Mouse (Mus musculus) MEL (cell line): ENCODE data around the gene Pik3r1. TPM values are rescaled to one million over a fixed set of nuclear protein-coding genes. Genes with fewer than 3 reads are reported as not detected.

Source experiments
- DNase-seq: peaks from one replicate; pipeline ENCODE4 v3.0.0; 2011; ENCODE audit warnings: low read depth, low spot score
- H3K27ac ChIP-seq: 2 replicates; pipeline ENCODE4 v1.5.1; 2012; ENCODE audit warnings: low read depth, mild to moderate bottlenecking, control low read depth, low read length, moderate library complexity; ENCODE audit not compliant: control insufficient read depth
- H3K27me3 ChIP-seq, 2 experiments: fragments of 150-350 bp in 1 of 2; sonication (generic) in 1 of 2; 2 replicates each; pipeline ENCODE4 v1.6.1; 2012; ENCODE audit warnings: low read length in 2 of 2, mild to moderate bottlenecking in 2 of 2, improper control_type of control experiment in 1 of 2, moderate library complexity in 1 of 2; ENCODE audit not compliant: insufficient read depth in 2 of 2, control insufficient read depth in 1 of 2
- H3K36me3 ChIP-seq, 2 experiments: 2 replicates each; pipeline ENCODE4 v1.6.1; 2012 to 2014; ENCODE audit warnings: low read length in 2 of 2, improper control_type of control experiment in 1 of 2, inconsistent platforms in 1 of 2, mild to moderate bottlenecking in 1 of 2; ENCODE audit not compliant: insufficient read depth in 2 of 2, control insufficient read depth in 1 of 2
- H3K4me1 ChIP-seq, 2 experiments: fragments of 150-350 bp in 1 of 2; sonication (generic) in 1 of 2; 2 replicates each; pipeline ENCODE4 v1.6.1; 2012; ENCODE audit warnings: low read length in 2 of 2, improper control_type of control experiment in 1 of 2, mild to moderate bottlenecking in 1 of 2; ENCODE audit not compliant: insufficient read depth in 2 of 2, control insufficient read depth in 1 of 2
- H3K4me3 ChIP-seq, 2 experiments: fragments of 150-350 bp in 1 of 2; sonication (generic) in 1 of 2; 2 replicates each; pipeline ENCODE4 v1.5.1; 2012; ENCODE audit warnings: low read depth in 2 of 2, low read length in 2 of 2, mild to moderate bottlenecking in 2 of 2, moderate library complexity in 2 of 2, control low read depth in 1 of 2, improper control_type of control experiment in 1 of 2; ENCODE audit not compliant: control insufficient read depth in 1 of 2, insufficient read depth in 1 of 2
- H3K79me2 ChIP-seq: 2 replicates; pipeline ENCODE4 v1.6.1; 2012; ENCODE audit warnings: mild to moderate bottlenecking, low read length, moderate library complexity; ENCODE audit not compliant: control insufficient read depth, poor library complexity, insufficient read depth
- H3K9ac ChIP-seq: 2 replicates; pipeline ENCODE4 v1.6.1; 2012; ENCODE audit warnings: low read depth, mild to moderate bottlenecking, control low read depth, low read length, moderate library complexity; ENCODE audit not compliant: control insufficient read depth, poor library complexity, severe bottlenecking
- H3K9me3 ChIP-seq: fragments of 150-350 bp; sonication (generic); replicated peaks from 2 replicates; pipeline ENCODE4 v1.6.1; 2012; ENCODE audit warnings: mild to moderate bottlenecking, low read length, improper control_type of control experiment, moderate library complexity; ENCODE audit not compliant: insufficient read depth
- CHD1 ChIP-seq: IDR thresholded peaks from 2 replicates; pipeline ENCODE4 v1.6.1; 2012; ENCODE audit warnings: low read depth, mild to moderate bottlenecking, inconsistent platforms, low read length, improper control_type of control experiment
- CTCF ChIP-seq, 3 experiments: IDR thresholded peaks in 2 of 3; conservative IDR thresholded peaks in 1 of 3; 2 replicates each; pipeline ENCODE4 v1.5.1; 2011 to 2012; ENCODE audit warnings: low read length in 3 of 3, low read depth in 2 of 3, mild to moderate bottlenecking in 2 of 3, improper control_type of control experiment in 1 of 3, inconsistent platforms in 1 of 3, mixed read lengths in 1 of 3, moderate library complexity in 1 of 3; ENCODE audit not compliant: control insufficient read depth in 1 of 3, insufficient read depth in 1 of 3, poor library complexity in 1 of 3, severe bottlenecking in 1 of 3
- ELF1 ChIP-seq: IDR thresholded peaks from 2 replicates; pipeline ENCODE4 v1.6.1; 2014; ENCODE audit warnings: low read depth, mild to moderate bottlenecking, inconsistent platforms, low read length, improper control_type of control experiment, moderate library complexity
- EP300 ChIP-seq, 2 experiments: IDR thresholded peaks; 2 replicates each; pipeline ENCODE4 v1.6.1; 2011; ENCODE audit warnings: improper control_type of control experiment in 2 of 2, low read length in 2 of 2, low read depth in 1 of 2, mild to moderate bottlenecking in 1 of 2
- ETS1 ChIP-seq: IDR thresholded peaks from 2 replicates; pipeline ENCODE4 v1.6.1; 2012; ENCODE audit warnings: low read depth, mild to moderate bottlenecking, inconsistent platforms, low read length, improper control_type of control experiment, moderate library complexity
- GATA1 ChIP-seq: IDR thresholded peaks from 2 replicates; pipeline ENCODE4 v1.6.1; 2011; ENCODE audit warnings: low read depth, low read length, improper control_type of control experiment
- HCFC1 ChIP-seq: IDR thresholded peaks from 2 replicates; pipeline ENCODE4 v1.6.1; 2012; ENCODE audit warnings: low read depth, mild to moderate bottlenecking, inconsistent platforms, low read length, improper control_type of control experiment, moderate library complexity
- JUND ChIP-seq: IDR thresholded peaks from 2 replicates; pipeline ENCODE4 v1.6.1; 2011; ENCODE audit warnings: low read depth, mild to moderate bottlenecking, improper control_type of control experiment, low read length
- KAT2A ChIP-seq: conservative IDR thresholded peaks from 2 replicates; pipeline ENCODE4 v1.6.1; 2012; ENCODE audit warnings: low read depth, low read length, improper control_type of control experiment, inconsistent platforms
- MAFK ChIP-seq: IDR thresholded peaks from 2 replicates; pipeline ENCODE4 v1.6.1; 2011; ENCODE audit warnings: low read depth, mild to moderate bottlenecking, low read length, improper control_type of control experiment, borderline replicate concordance
- MAX ChIP-seq: IDR thresholded peaks from 2 replicates; pipeline ENCODE4 v1.6.1; 2011; ENCODE audit warnings: low read length, improper control_type of control experiment
- MAZ ChIP-seq: IDR thresholded peaks from 2 replicates; pipeline ENCODE4 v1.6.1; 2012; ENCODE audit warnings: low read depth, mild to moderate bottlenecking, inconsistent platforms, low read length, improper control_type of control experiment
- MEF2A ChIP-seq: IDR thresholded peaks from 2 replicates; pipeline ENCODE4 v1.6.1; 2014; ENCODE audit warnings: low read depth, mild to moderate bottlenecking, inconsistent platforms, low read length, improper control_type of control experiment; ENCODE audit not compliant: poor library complexity, insufficient replicate concordance, severe bottlenecking; ENCODE audit errors: extremely low read depth
- MYB ChIP-seq: IDR thresholded peaks from 2 replicates; pipeline ENCODE4 v1.6.1; 2011; ENCODE audit warnings: mild to moderate bottlenecking, low read depth, low read length, improper control_type of control experiment
- MYC ChIP-seq: IDR thresholded peaks from 2 replicates; pipeline ENCODE4 v1.6.1; 2011; ENCODE audit warnings: low read depth, mild to moderate bottlenecking, low read length, improper control_type of control experiment, moderate library complexity
- POLR2A ChIP-seq, 2 experiments: IDR thresholded peaks; 2 replicates each; pipeline ENCODE4 v1.6.1; 2011 to 2012; ENCODE audit warnings: low read length in 2 of 2, mild to moderate bottlenecking in 2 of 2, control low read depth in 1 of 2, improper control_type of control experiment in 1 of 2, low read depth in 1 of 2, moderate library complexity in 1 of 2; ENCODE audit not compliant: control insufficient read depth in 1 of 2, insufficient read depth in 1 of 2, poor library complexity in 1 of 2
- POLR2AphosphoS5 ChIP-seq: IDR thresholded peaks from 2 replicates; pipeline ENCODE4 v1.6.1; 2012; ENCODE audit warnings: low read depth, borderline replicate concordance, mild to moderate bottlenecking, inconsistent platforms, low read length, moderate library complexity, mixed read lengths
- RAD21 ChIP-seq: IDR thresholded peaks from 2 replicates; pipeline ENCODE4 v1.6.1; 2011; ENCODE audit warnings: mild to moderate bottlenecking, low read depth, low read length, improper control_type of control experiment
- SIN3A ChIP-seq: IDR thresholded peaks from 2 replicates; pipeline ENCODE4 v1.6.1; 2012; ENCODE audit warnings: low read length, improper control_type of control experiment, inconsistent platforms
- SMC3 ChIP-seq: IDR thresholded peaks from 2 replicates; pipeline ENCODE4 v1.6.1; 2011; ENCODE audit warnings: low read depth, low read length, improper control_type of control experiment
- TCF12 ChIP-seq: IDR thresholded peaks from 2 replicates; pipeline ENCODE4 v1.6.1; 2014; ENCODE audit warnings: low read depth, mild to moderate bottlenecking, inconsistent platforms, low read length, improper control_type of control experiment, moderate library complexity
- UBTF ChIP-seq: IDR thresholded peaks from 2 replicates; pipeline ENCODE4 v1.6.1; 2012; ENCODE audit warnings: low read depth, mild to moderate bottlenecking, inconsistent platforms, low read length, improper control_type of control experiment, moderate library complexity, borderline replicate concordance; ENCODE audit not compliant: insufficient read depth
- USF1 ChIP-seq: IDR thresholded peaks from 2 replicates; pipeline ENCODE4 v1.6.1; 2014; ENCODE audit warnings: low read depth, mild to moderate bottlenecking, inconsistent platforms, low read length, improper control_type of control experiment, moderate library complexity
- USF2 ChIP-seq, 2 experiments: IDR thresholded peaks; 2 replicates each; pipeline ENCODE4 v1.6.1; 2011 to 2012; ENCODE audit warnings: improper control_type of control experiment in 2 of 2, low read length in 2 of 2, borderline replicate concordance in 1 of 2, inconsistent platforms in 1 of 2, low read depth in 1 of 2, mild to moderate bottlenecking in 1 of 2; ENCODE audit not compliant: insufficient read depth in 1 of 2
- ZC3H11A ChIP-seq: IDR thresholded peaks from 2 replicates; pipeline ENCODE4 v1.6.1; 2012; ENCODE audit warnings: low read depth, mild to moderate bottlenecking, inconsistent platforms, low read length, improper control_type of control experiment
- ZMIZ1 ChIP-seq: IDR thresholded peaks from 2 replicates; pipeline ENCODE4 v1.6.1; 2012; ENCODE audit warnings: low read depth, mild to moderate bottlenecking, inconsistent platforms, low read length, improper control_type of control experiment, moderate library complexity
- ZNF384 ChIP-seq: IDR thresholded peaks from 2 replicates; pipeline ENCODE4 v1.6.1; 2012; ENCODE audit warnings: low read depth, mild to moderate bottlenecking, inconsistent platforms, low read length, improper control_type of control experiment
- polyA plus RNA-seq, 2 experiments: library from polyadenylated mRNA; stranded (reverse) in 1 of 2; unstranded in 1 of 2; fragments of >175 nt in 1 of 2; fragments of >200 nt in 1 of 2; gene quantifications; 2 replicates each; pipeline versions ENCODE4 v1.2.1 to v1.2.4; 2012; ENCODE audit warnings: low replicate concordance in 2 of 2, low read depth in 1 of 2; ENCODE audit not compliant: insufficient read length in 2 of 2, insufficient read depth in 1 of 2, missing spikeins in 1 of 2
- total RNA-seq: library from RNA; depleted of rRNA; stranded (reverse); fragments of 300-350 nt; gene quantifications from 2 replicates; pipeline ENCODE4 v1.2.3, GENCODE M21; 2012

The Pik3r1 gene
- total and polyA plus RNA-seq, 3 experiments = 23.8 to 116 (median 41.4) TPM

DNA sequence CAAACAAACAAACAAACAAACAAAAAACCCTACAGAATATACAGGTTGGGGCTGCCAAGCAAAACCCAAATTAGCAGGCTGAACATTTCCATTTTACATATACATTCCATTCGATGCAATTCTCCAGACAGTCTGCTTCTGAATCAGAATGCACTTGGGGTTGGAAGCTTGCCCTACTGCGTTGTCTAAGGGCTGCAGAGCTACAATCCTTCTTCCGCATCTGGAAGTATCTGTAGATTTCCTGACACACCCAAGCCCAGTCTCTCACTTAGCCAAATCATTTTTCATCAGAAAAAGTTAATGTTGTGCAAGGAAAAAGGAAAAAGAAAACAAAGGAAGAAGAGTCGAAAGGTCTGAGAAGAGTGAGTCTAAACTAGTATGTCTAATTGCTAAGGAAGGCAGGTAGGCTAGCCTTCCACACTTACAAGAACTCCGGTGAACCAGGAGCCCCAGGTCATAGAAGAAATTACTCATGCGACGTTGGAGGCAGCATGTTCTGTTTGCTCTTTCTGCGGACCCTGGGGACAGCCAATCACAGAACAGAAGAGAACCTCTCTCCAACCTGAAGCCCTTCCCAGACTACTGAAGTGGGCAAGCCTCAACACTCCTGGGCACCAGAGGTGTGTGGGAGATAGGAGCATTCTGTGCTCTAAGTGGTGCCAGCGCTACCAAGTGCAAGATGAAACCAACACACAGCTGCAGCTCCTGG, 55.1 kb downstream of the Pik3r1 start:
- H3K9me3 ChIP-seq = no peaks in the 10 kb centered on the region
- peaks cover 1 to 10% of the 10 kb centered on the region in 2 experiments; a peak in 3 of 4 replicates for H3K4me1 ChIP-seq
- no peak overlapping the region for H3K27ac ChIP-seq
- peaks cover 15 to 18% of the 10 kb centered on the region in 2 experiments for H3K36me3 ChIP-seq
- H3K4me3 ChIP-seq = no peak overlapping the region
- H3K79me2 ChIP-seq = peaks cover 6% of the 10 kb centered on the region
- no peak for DNase-seq
- H3K27me3 ChIP-seq = no peaks in the 10 kb centered on the region
- no peak overlapping the region for H3K9ac ChIP-seq
- no peak for TF ChIP-seq HCFC1
- no peak for TF ChIP-seq CHD1
- TF ChIP-seq USF2 (IDR thresholded peaks at IDR 0.05; ENCODE audit: borderline replicate concordance in 1 of 2, insufficient read depth in 1 of 2, low read depth in 1 of 2, low read length in 2 of 2) = no peak
- no peak for TF ChIP-seq POLR2A (IDR thresholded peaks at IDR 0.05; ENCODE audit: control insufficient read depth in 1 of 2, insufficient read depth in 1 of 2, low read depth in 1 of 2, low read length in 2 of 2, poor library complexity in 1 of 2)
- TF ChIP-seq ETS1 = no peak
- no peak for TF ChIP-seq TCF12
- no peak for TF ChIP-seq MYC
- no peak for TF ChIP-seq UBTF
- no peak for TF ChIP-seq ZMIZ1
- TF ChIP-seq GATA1 = no peak
- no peak for TF ChIP-seq JUND
- no peak for TF ChIP-seq RAD21

DNA sequence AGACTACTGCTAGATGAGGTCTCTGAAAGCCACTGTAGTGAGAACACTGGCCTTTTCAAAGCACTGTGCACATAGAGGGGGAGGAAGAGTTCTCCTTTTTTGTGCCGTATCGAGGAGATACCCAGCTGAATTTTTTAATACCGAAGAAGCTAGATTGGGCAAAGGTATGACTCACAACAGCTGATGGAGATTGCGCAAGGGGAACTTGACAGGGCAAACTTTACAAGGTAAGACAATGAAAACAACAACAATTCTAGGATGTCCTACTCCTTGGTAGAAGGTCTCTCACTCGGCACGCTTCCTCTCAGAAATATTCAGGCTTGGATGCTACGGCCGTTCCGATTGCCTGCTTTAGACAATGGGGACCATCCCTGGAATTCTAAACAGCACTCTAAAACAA, 55.9 kb downstream of the Pik3r1 start:
- DNase-seq = peak; percentile 50
- H3K9me3 ChIP-seq = no peaks in the 10 kb centered on the region
- H3K36me3 ChIP-seq = peaks cover 16 to 18% of the 10 kb centered on the region in 2 experiments

More for the DNA sequence above, 55.9 kb downstream of the Pik3r1 start:
- H3K27ac ChIP-seq = no peak overlapping the region
- peaks cover 1 to 10% of the 10 kb centered on the region in 2 experiments; a peak in 3 of 4 replicates for H3K4me1 ChIP-seq
- TF ChIP-seq UBTF (no peak), ZNF384 (no peak), CHD1 (no peak), JUND (0 out of 2 replicates have a peak, but pooled peaks have one; percentile 40), ELF1 (no peak), KAT2A (no peak), MAFK (no peak), USF1 (no peak), RAD21 (no peak), TCF12 (no peak), HCFC1 (no peak), POLR2A (IDR thresholded peaks at IDR 0.05; ENCODE audit: control insufficient read depth in 1 of 2, insufficient read depth in 1 of 2, low read depth in 1 of 2, low read length in 2 of 2, poor library complexity in 1 of 2) (no peak), MAX (no peak), POLR2AphosphoS5 (no peak), MYC (no peak), ZMIZ1 (no peak), CTCF (IDR thresholded peaks at IDR 0.05 in 2 of 3, conservative IDR thresholded peaks at IDR 0.05 in 1 of 3; ENCODE audit: control insufficient read depth in 1 of 3, insufficient read depth in 1 of 3, low read depth in 2 of 3, low read length in 3 of 3, poor library complexity in 1 of 3, severe bottlenecking in 1 of 3) (no peak), MAZ (no peak), SMC3 (no peak), MEF2A (no peak), MYB (no peak), USF2 (IDR thresholded peaks at IDR 0.05; ENCODE audit: borderline replicate concordance in 1 of 2, insufficient read depth in 1 of 2, low read depth in 1 of 2, low read length in 2 of 2) (no peak), ETS1 (peak; percentile 93), ZC3H11A (no peak), SIN3A (0 out of 2 replicates have a peak, but pooled peaks have one; percentile 22), EP300 (IDR thresholded peaks at IDR 0.05; ENCODE audit: low read depth in 1 of 2, low read length in 2 of 2) (no peak)
- TF ChIP-seq, all 39 proteins: peak for 3
- H3K9ac ChIP-seq = no peak overlapping the region
- H3K4me3 ChIP-seq = no peak overlapping the region
- H3K27me3 ChIP-seq = no peaks in the 10 kb centered on the region
- peaks cover 6% of the 10 kb centered on the region for H3K79me2 ChIP-seq
